ENCODE assay signal across 23 mouse cellular contexts in the genomic region with DNA sequence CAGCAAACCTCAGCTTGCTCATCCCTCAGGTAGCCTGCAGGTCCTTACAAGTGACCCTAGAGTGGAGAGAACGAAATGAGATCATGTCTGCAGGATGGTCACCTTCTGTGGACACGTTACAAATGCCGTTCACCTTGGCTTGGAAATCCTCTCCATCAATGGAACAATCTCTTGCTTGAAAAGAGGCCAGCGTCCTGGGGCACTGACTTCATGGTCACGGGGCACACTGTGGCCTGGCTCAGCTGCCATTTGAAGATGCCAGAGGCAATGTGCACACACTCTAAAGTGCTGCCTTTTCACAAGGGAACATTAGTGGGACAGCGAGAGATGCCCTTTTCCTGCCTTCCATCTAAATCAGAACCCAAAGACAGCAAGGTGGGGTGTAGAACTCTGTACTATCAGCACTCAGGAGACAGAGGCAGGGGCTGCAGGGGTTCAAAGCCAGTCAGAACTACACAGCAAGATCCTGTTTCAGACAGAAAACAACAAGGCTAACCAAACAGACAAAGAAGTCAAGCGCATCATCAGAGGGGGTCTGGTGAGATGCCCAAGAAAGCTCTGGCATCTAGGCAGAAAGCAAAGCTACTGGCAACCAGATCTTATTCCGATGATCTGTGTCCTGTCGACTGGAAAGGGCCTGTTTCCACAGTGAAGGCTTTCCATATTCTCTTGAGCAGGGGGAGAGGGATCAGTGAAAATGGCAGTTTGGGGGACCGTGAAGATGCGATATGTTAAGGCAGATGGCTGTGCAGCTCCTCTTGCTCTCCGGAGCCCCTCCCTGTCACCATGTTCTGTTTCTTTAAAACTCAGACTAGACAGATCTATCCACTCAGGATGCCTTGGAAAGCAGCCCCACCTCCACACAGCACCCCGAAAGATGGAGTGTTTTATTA.
DNase-seq lines count a peak whose midpoint lies in the region; ATAC-seq and TF ChIP-seq lines count a peak whose summit lies in the region.
"Had no signal": no experiment of that assay in that cellular context is flagged by ENCODE, and none has a peak within 500 bp of the region (broad histone marks: within the 10 kb centered on the region; RNA-seq: fewer than 3 reads in every experiment).

No protein-coding gene starts in this region.

- H3K27ac ChIP-seq in forebrain, embryonic 16.5 days (ENCODE audit: low read length), result no peak overlapping the region
- no peak overlapping the region for H3K27ac ChIP-seq in forebrain, embryonic 13.5 days
- H3K27ac ChIP-seq in midbrain, embryonic 15.5 days, result no peak overlapping the region
- H3K27ac ChIP-seq in midbrain, embryonic 16.5 days (ENCODE audit: low read length), result no peak overlapping the region; the same call in 1 of the 2 replicates
- H3K27ac ChIP-seq in hindbrain, postnatal 0 days, result peak overlapping the region; percentile 54; the same call in 1 of the 2 replicates
- H3K27ac ChIP-seq: embryonic facial prominence, embryonic 15.5 days; liver, embryonic 13.5 days had no signal

- no peaks in the 10 kb centered on the region for H3K27me3 ChIP-seq in forebrain, embryonic 16.5 days (replicated peaks; ENCODE audit: control insufficient read depth, insufficient read depth, low read length)
- H3K27me3 ChIP-seq in forebrain, embryonic 13.5 days, result 0 out of 2 replicates have a peak, but pooled peaks cover 2% of the 10 kb centered on the region
- no peaks in the 10 kb centered on the region for H3K27me3 ChIP-seq in midbrain, embryonic 15.5 days (replicated peaks)
- H3K27me3 ChIP-seq in midbrain, embryonic 16.5 days (ENCODE audit: control insufficient read depth, insufficient read depth, low read depth, low read length), result no peaks in the 10 kb centered on the region
- no peaks in the 10 kb centered on the region for H3K27me3 ChIP-seq in hindbrain, postnatal 0 days (ENCODE audit: insufficient read depth, low read length)
- H3K27me3 ChIP-seq: heart, embryonic 12.5 days; liver, embryonic 13.5 days; midbrain, embryonic 13.5 days had no signal

- WGBS in forebrain, embryonic 16.5 days, result 75% methylated on average over 13 of the region's 13 CpGs
- 85% methylated on average over 13 of the region's 13 CpGs for WGBS in forebrain, embryonic 13.5 days
- 73% methylated on average over 13 of the region's 13 CpGs for WGBS in midbrain, embryonic 15.5 days
- 76% methylated on average over 13 of the region's 13 CpGs for WGBS in midbrain, embryonic 16.5 days
- 48% methylated on average over 13 of the region's 13 CpGs for WGBS in hindbrain, postnatal 0 days

- H3K9ac ChIP-seq in forebrain, embryonic 16.5 days (replicated peaks; ENCODE audit: low read depth, low read length), result no peak overlapping the region
- H3K9ac ChIP-seq in forebrain, embryonic 13.5 days, result no peak overlapping the region
- no peak overlapping the region for H3K9ac ChIP-seq in midbrain, embryonic 15.5 days
- no peak overlapping the region for H3K9ac ChIP-seq in midbrain, embryonic 16.5 days (ENCODE audit: low read depth, low read length)
- H3K9ac ChIP-seq in hindbrain, postnatal 0 days (replicated peaks; ENCODE audit: low read length), result no peak overlapping the region
- H3K9ac ChIP-seq: embryonic facial prominence, embryonic 15.5 days; heart, embryonic 12.5 days; liver, embryonic 13.5 days; midbrain, embryonic 13.5 days had no signal

- peak; percentile 32 for ATAC-seq in forebrain, embryonic 16.5 days
- ATAC-seq in forebrain, embryonic 13.5 days, result no peak
- 0 out of 2 replicates have a peak, but pooled peaks have one; percentile 8 for ATAC-seq in midbrain, embryonic 15.5 days (replicated peaks)
- ATAC-seq in midbrain, embryonic 16.5 days, result no peak
- ATAC-seq in hindbrain, postnatal 0 days, result peak; percentile 57
- ATAC-seq: activated CD4-positive, CD25-positive, alpha-beta regulatory T cell, adult 4 months; intestine, postnatal 0 days; midbrain, embryonic 13.5 days had no signal

- H3K4me1 ChIP-seq in forebrain, embryonic 16.5 days (replicated peaks; ENCODE audit: control insufficient read depth, insufficient read depth, low read length), result peaks cover 43% of the 10 kb centered on the region
- peaks cover 40% of the 10 kb centered on the region for H3K4me1 ChIP-seq in forebrain, embryonic 13.5 days
- H3K4me1 ChIP-seq in midbrain, embryonic 15.5 days, result peaks cover 41% of the 10 kb centered on the region
- peaks cover 25% of the 10 kb centered on the region for H3K4me1 ChIP-seq in midbrain, embryonic 16.5 days (ENCODE audit: control insufficient read depth, insufficient read depth, low read length)
- peaks cover 43% of the 10 kb centered on the region for H3K4me1 ChIP-seq in hindbrain, postnatal 0 days (ENCODE audit: insufficient read depth, low read length)
- H3K4me1 ChIP-seq: heart, embryonic 12.5 days; liver, embryonic 13.5 days had no signal

- TF ChIP-seq CTCF in hindbrain, postnatal 0 days (IDR thresholded peaks at IDR 0.05; ENCODE audit: low read depth), result no peak

- H3K9me3 ChIP-seq in forebrain, embryonic 16.5 days (ENCODE audit: control insufficient read depth, low read length), result no peaks in the 10 kb centered on the region
- H3K9me3 ChIP-seq in forebrain, embryonic 13.5 days (replicated peaks), result no peaks in the 10 kb centered on the region
- H3K9me3 ChIP-seq in midbrain, embryonic 15.5 days, result no peaks in the 10 kb centered on the region
- H3K9me3 ChIP-seq in midbrain, embryonic 16.5 days (replicated peaks; ENCODE audit: control insufficient read depth, low read length, poor library complexity, severe bottlenecking), result no peaks in the 10 kb centered on the region
- no peaks in the 10 kb centered on the region for H3K9me3 ChIP-seq in hindbrain, postnatal 0 days (ENCODE audit: low read length)
- H3K9me3 ChIP-seq: embryonic facial prominence, embryonic 15.5 days; heart, embryonic 12.5 days; liver, embryonic 13.5 days; midbrain, embryonic 13.5 days had no signal

- no peak overlapping the region for H3K4me2 ChIP-seq in forebrain, embryonic 16.5 days (ENCODE audit: low read length)
- no peak overlapping the region for H3K4me2 ChIP-seq in forebrain, embryonic 13.5 days
- no peak overlapping the region for H3K4me2 ChIP-seq in midbrain, embryonic 15.5 days
- no peak overlapping the region for H3K4me2 ChIP-seq in midbrain, embryonic 16.5 days (ENCODE audit: low read length)
- peak overlapping the region; percentile 3; the same call in 1 of the 2 replicates for H3K4me2 ChIP-seq in hindbrain, postnatal 0 days (ENCODE audit: low read depth, low read length)
- H3K4me2 ChIP-seq: embryonic facial prominence, embryonic 15.5 days; heart, embryonic 12.5 days; liver, embryonic 13.5 days; midbrain, embryonic 13.5 days had no signal

- intact Hi-C loops in left cerebral cortex, postnatal 36 days (cut with DNase I), result no loop called here

- peak; percentile 22 to 29 for DNase-seq in cerebellum, adult 18-20 months
- DNase-seq in cerebellum, adult 11-12 months, result no peak
- peak; percentile 59 for DNase-seq in hindbrain, postnatal 0 days (ENCODE audit: low spot score)
- DNase-seq in left cerebral cortex, postnatal 36 days (ENCODE audit: low spot score in 2 of 2), result no peak
- DNase-seq: adrenal gland, postnatal 14 days; gastrocnemius, postnatal 10 days; heart, adult 11 months; heart, postnatal 10 days; kidney, postnatal 36 days; layer of hippocampus, postnatal 36 days; liver, embryonic 13.5 days; lung, adult 2 months; lung, postnatal 14 days; spleen, adult 18-20 months had no signal

- no peak overlapping the region for H3K4me3 ChIP-seq in forebrain, embryonic 16.5 days (replicated peaks; ENCODE audit: low read length)
- H3K4me3 ChIP-seq in forebrain, embryonic 13.5 days, result no peak overlapping the region
- no peak overlapping the region for H3K4me3 ChIP-seq in midbrain, embryonic 15.5 days
- H3K4me3 ChIP-seq in midbrain, embryonic 16.5 days (ENCODE audit: low read depth, low read length), result no peak overlapping the region
- no peak overlapping the region for H3K4me3 ChIP-seq in hindbrain, postnatal 0 days (ENCODE audit: low read length)
- H3K4me3 ChIP-seq: embryonic facial prominence, embryonic 15.5 days; heart, embryonic 12.5 days; liver, embryonic 13.5 days; midbrain, embryonic 13.5 days had no signal

- H3K36me3 ChIP-seq in forebrain, embryonic 16.5 days (ENCODE audit: control insufficient read depth, insufficient read depth), result no peaks in the 10 kb centered on the region
- no peaks in the 10 kb centered on the region for H3K36me3 ChIP-seq in forebrain, embryonic 13.5 days (ENCODE audit: poor library complexity, severe bottlenecking)
- H3K36me3 ChIP-seq in midbrain, embryonic 15.5 days (replicated peaks), result no peaks in the 10 kb centered on the region
- no peaks in the 10 kb centered on the region for H3K36me3 ChIP-seq in midbrain, embryonic 16.5 days (ENCODE audit: control insufficient read depth, insufficient read depth, low read length)
- H3K36me3 ChIP-seq in hindbrain, postnatal 0 days (ENCODE audit: insufficient read depth, low read length), result no peaks in the 10 kb centered on the region
- H3K36me3 ChIP-seq: embryonic facial prominence, embryonic 15.5 days; heart, embryonic 12.5 days; liver, embryonic 13.5 days; midbrain, embryonic 13.5 days had no signal

Comparison
In these comparisons a context has a peak if more than half of its experiments do, and no peak if none do; other contexts are left out.
1. DNase-seq: peak in cerebellum, adult 18-20 months (2 of 2) and hindbrain, postnatal 0 days (single experiment); none in cerebellum, adult 11-12 months (single experiment) and left cerebral cortex, postnatal 36 days (0 of 2).
2. ATAC-seq: peak in forebrain, embryonic 16.5 days (single experiment), midbrain, embryonic 15.5 days (single experiment) and hindbrain, postnatal 0 days (single experiment); none in forebrain, embryonic 13.5 days (single experiment) and midbrain, embryonic 16.5 days (single experiment).